Mouse (Mus musculus): Measurements from ENCODE around the gene Sgms1.
A peak's percentile ranks its signal among the peaks of the same experiment; 100 is the strongest.
"Not testable (repeated sequence)": the region's sequence is repeated elsewhere in the genome, so short reads cannot be mapped to it uniquely, and the experiment has no call there.

Gene Sgms1

GRCm38 (mm10) chr19:32358011-32358410 lies 31.5 kb downstream of the Sgms1 start:
- DNase-seq (ENCODE audit: low read depth, low spot score) = not testable (repeated sequence)

- DNase-seq (ENCODE audit: low read depth, low spot score) = peak; percentile 76
Measured at GRCm38 (mm10) chr19:32356166-32356565, 33.3 kb downstream of the Sgms1 start.

DNA sequence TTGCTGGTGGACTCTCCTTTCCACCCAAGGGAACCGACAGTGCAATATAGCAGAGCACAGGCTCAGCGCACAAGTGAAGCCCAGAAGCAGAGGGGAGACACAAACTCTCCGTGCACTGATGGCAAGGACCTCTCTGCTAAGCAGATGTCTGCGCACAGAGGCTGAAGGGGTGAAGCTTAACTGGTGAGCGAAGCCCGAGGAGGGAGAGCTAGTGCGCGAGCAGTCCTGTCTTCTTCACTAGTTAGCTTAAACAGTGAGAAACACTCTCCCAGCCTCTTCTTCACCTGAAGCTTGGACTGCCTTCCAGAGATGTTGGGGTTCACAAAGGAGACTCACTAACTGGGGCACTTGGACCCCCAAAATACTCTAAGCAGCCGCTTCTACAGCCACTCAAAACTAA lies 36.1 kb downstream of the Sgms1 start:
- DNase-seq (ENCODE audit: low read depth, low spot score) = no peak

GRCm38 (mm10) chr19:32348955-32349654 lies 40.4 kb downstream of the Sgms1 start:
- DNase-seq (ENCODE audit: low read depth, low spot score) = no peak

DNA sequence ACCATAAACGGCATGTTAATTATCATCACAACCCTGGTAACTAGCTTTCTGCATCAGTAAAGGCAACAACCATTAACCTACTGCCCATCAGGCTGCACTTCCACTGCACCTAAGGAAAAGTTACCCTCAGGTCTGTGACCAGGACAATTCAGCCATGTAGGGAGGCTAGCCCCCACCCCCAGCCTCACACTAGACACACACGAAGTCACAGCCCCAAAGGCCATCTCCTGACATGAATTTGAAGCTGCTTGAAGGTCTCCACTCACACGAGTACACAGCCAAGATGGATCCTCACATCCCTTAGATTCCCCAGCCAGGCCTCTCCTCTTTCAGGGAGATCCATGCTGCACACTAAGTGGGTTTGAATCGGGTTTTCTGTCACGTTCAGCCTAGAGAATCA lies 42.0 kb downstream of the Sgms1 start:
- no peak for DNase-seq (ENCODE audit: low read depth, low spot score)

- DNase-seq (ENCODE audit: low read depth, low spot score) = no peak
Measured at GRCm38 (mm10) chr19:32346624-32347341, 42.7 kb downstream of the Sgms1 start.

DNA sequence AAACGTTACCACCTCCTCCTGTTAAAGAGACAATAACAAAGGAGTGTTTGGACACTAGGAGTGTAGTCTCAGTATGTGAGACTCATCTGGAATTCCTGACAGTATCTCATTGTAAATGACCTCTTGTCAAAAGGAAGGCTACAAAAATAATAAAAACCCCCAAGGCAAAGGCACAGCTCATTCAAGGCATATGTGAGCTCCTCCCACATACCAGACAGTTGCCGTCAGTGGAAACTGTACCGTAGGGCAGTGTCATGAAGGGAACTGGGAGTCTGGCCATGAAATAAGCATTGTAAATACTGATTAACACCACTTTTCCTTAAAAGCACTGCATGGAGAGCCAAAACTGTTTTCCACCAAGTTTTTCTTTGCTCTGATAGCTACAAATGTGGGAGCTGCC lies 43.3 kb downstream of the Sgms1 start:
- peak; percentile 56 for DNase-seq (ENCODE audit: low read depth, low spot score)

- no peak for DNase-seq (ENCODE audit: low read depth, low spot score)
Measured at GRCm38 (mm10) chr19:32345181-32345745, 44.3 kb downstream of the Sgms1 start.

DNA sequence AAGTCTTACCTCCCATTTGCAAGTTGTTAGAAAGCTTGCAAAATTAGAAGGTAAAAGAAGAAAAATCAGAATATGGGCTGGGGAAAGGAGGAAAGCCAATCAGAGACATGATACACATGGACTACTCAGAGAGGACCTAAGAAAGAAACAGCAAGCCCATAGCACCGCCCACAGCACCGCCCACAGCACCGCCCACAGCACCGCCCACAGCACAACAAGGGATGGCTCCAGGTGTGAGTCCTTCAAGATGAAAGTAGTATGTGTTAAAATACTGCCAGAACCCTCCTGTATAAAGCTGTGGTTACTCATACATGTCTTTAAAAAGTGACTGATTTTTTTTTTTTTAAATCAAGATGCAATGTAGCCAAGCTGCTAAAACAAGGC lies 44.8 kb downstream of the Sgms1 start:
- no peak for DNase-seq (ENCODE audit: low read depth, low spot score)

GRCm38 (mm10) chr19:32343937-32344737 lies 45.4 kb downstream of the Sgms1 start:
- DNase-seq (ENCODE audit: low read depth, low spot score) = no peak

DNA sequence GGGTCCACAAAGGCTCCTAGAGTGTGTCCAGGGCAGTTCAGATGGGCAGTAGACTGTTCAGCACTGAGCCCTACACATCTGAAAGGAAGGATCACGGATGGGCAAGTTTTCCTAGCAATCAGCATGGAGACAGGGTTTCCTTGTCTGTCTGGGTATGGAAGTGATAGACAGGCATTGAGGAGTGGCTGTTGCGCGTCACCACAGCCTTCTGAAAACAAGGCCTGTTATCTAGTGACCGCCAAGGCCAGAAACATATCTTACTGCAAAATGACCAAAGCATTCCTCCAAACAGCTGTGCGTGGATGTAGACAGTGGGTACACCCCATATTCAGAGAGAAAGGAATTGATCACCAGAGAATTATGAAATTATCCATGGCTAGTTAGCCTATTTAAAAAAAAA lies 47.1 kb downstream of the Sgms1 start:
- no peak for DNase-seq (ENCODE audit: low read depth, low spot score)

GRCm38 (mm10) chr19:32341091-32341490 lies 48.4 kb downstream of the Sgms1 start:
- DNase-seq (ENCODE audit: low read depth, low spot score) = no peak

DNA sequence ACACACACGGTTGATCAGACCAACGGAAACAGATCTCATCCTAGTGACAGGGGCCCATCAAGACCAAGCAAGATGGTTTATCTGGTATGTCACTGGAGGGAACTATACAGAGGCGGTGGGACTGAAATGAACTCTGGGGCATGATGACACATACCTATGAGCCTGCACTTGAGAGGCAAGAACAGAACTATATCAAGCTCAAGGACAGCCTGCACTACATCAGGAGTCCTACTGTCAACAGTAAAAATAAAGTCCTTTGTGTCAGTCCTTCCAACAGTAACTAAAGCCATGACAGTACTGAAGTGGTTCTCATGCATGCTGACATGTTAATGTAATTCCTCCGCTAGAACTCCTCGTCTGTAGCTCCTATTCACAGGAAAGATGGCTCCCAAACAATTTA lies 49.3 kb downstream of the Sgms1 start:
- DNase-seq (ENCODE audit: low read depth, low spot score) = no peak

DNA sequence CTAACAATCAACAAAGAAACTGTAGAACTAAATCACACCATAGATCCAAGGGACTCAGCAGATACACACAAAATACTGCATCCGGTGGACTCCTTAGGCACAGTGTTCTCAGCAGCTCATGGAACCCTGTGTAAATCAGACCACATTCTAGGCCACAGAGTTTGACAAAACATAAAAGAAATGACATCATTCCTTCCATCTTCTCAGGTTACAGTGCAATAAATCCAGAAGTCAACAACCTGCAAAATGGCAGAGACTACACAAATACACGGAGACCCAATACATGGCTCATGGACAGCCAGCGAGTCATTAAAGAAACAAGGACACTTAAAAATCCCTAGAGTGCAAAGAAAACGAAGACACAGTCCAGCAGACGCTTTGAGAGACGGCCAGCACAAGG lies 51.8 kb downstream of the Sgms1 start:
- no peak for DNase-seq (ENCODE audit: low read depth, low spot score)

GRCm38 (mm10) chr19:32334751-32335150 lies 54.8 kb downstream of the Sgms1 start:
- DNase-seq (ENCODE audit: low read depth, low spot score) = no peak

- DNase-seq (ENCODE audit: low read depth, low spot score) = no peak
Measured at GRCm38 (mm10) chr19:32333544-32333943, 56.0 kb downstream of the Sgms1 start.

DNA sequence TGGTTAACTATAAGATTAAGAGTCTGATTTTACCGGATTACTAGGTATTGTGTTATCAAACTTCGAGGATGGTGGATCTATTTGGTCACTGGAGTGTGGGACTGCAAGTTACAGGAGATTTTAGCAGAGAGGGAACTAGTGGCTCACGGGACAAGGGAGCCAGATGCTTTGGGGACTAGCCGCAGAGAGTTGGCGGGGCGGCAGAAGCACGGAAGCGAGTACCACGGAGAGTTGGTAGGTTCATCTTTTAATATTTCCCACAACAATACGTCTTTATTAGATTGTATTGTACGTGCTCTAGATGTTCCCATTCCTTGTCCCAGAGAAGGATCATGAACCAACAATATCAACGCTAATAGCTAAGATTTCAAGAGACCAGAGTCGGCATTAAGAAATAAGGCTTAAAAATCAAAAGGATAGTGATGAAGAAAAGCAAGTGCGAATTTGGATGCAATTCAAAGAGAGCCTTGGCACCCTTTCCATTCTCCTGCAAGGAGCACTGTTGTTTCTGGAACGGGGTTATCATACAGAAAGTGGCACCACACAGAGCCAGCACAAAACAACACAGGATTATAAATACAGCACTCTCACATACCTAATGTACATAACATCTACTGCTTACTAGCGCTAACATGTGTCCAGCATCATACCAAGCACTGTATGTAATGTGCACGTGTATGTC lies 56.6 kb downstream of the Sgms1 start:
- DNase-seq (ENCODE audit: low read depth, low spot score) = no peak

DNA sequence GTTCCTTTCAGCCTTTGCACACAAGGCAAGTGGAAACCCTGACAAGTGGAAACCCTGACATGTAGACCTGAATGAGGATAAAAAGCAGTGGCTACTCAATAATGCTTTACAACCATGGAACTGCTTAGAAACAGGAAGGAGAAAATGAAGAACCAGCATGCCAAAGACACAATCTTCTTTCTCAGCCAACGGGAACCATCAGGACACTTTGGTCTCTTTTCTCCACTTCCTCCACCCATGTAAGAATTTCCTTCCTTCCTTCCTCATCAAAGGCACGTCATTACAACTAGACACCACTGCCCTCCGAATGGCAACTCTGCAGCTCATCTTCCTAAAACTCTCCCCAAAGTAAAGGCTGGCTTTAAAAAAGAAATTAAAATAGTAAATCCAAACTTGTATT lies 59.3 kb downstream of the Sgms1 start:
- DNase-seq (ENCODE audit: low read depth, low spot score) = no peak

- DNase-seq (ENCODE audit: low read depth, low spot score) = no peak
Measured at GRCm38 (mm10) chr19:32329511-32329910, 60.0 kb downstream of the Sgms1 start.

DNA sequence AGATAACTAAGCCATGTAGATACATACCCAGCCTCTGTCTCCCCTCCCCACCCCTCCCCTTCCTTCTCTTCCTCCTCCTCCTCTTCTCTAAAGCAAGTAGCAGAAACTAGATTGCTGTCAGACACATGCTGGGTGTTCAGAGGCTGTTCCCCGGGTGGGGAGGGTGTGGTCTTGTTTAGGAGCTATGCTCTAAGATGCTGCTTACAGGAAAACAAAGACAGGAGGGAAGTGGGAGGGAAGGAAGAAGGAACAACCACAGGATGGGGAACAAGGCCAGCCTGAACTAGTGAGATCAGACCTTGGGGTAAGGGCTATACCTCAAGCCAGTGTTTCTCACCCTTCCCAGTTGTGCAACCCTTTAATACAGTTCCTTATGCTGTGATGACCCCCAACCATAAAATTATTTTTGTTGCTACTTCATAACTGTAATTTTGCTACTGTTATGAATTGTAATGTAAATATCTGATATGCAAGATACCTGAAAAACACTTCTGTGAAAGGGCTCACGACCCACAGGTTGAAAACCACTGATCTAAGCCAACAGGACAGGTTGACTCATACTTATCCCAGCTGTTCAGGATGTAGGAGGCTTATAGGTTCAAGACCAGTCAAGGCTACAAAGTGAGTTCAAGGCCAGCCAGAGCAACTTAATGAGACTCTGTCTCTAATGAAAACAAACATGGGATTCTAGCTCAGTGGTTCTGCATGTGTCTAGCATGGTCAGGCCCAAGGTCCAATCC lies 61.3 kb downstream of the Sgms1 start:
- DNase-seq (ENCODE audit: low read depth, low spot score) = no peak

- DNase-seq (ENCODE audit: low read depth, low spot score) = peak; percentile 96
Measured at GRCm38 (mm10) chr19:32326621-32327021, 62.9 kb downstream of the Sgms1 start.
